Mouse (Mus musculus) adrenal gland, postnatal 36 days (tissue): ENCODE results near the gene Ide. TPM values are rescaled to one million over a fixed set of nuclear protein-coding genes. Genes with fewer than 3 reads are reported as not detected.
"Not testable (repeated sequence)": the region's sequence is repeated elsewhere in the genome, so short reads cannot be mapped to it uniquely, and the experiment has no call there.

Experiments
- DNase-seq, 2 experiments: peaks; one replicate each; pipeline ENCODE4 v3.0.0; 2021; ENCODE audit warnings: mixed read lengths in 1 of 2
- total RNA-seq, 2 experiments: library from RNA; stranded (reverse); gene quantifications; 2 replicates each; pipeline ENCODE4 v1.2.3; 2021

Ide gene
- total RNA-seq, 2 experiments from 2014 or later = 86.6 to 99.3 TPM

- no peak for DNase-seq
Observed at GRCm38 (mm10) chr19:37269106-37269505, 68.5 kb downstream of the Ide start.

GRCm38 (mm10) chr19:37265333-37266103 is 72.1 kb downstream of the Ide start:
- peak; percentile 91 to 92 for DNase-seq

GRCm38 (mm10) chr19:37263943-37264897 is 73.4 kb downstream of the Ide start:
- DNase-seq = peak; percentile 83 to 84

- peak; percentile 12 to 37 for DNase-seq
Observed at GRCm38 (mm10) chr19:37263566-37263942, 74.1 kb downstream of the Ide start.

GRCm38 (mm10) chr19:37262389-37262788 is 75.3 kb downstream of the Ide start:
- DNase-seq = no peak

- DNase-seq = peak in 1 of 2 experiments; percentile 14
Observed at GRCm38 (mm10) chr19:37255321-37255720, 82.3 kb downstream of the Ide start.

- DNase-seq = no peak
Observed at GRCm38 (mm10) chr19:37252104-37252503, 85.5 kb downstream of the Ide start.

GRCm38 (mm10) chr19:37248199-37248598 is 89.5 kb downstream of the Ide start:
- DNase-seq = no peak

GRCm38 (mm10) chr19:37246859-37247258 is 90.8 kb downstream of the Ide start:
- peak in 1 of 2 experiments; percentile 46 for DNase-seq

- DNase-seq = no peak
Observed at GRCm38 (mm10) chr19:37242707-37243106, 94.9 kb downstream of the Ide start.

- peak; percentile 27 to 41 for DNase-seq
Observed at GRCm38 (mm10) chr19:37241201-37241600, 96.5 kb downstream of the Ide start.

- peak; percentile 48 to 59 for DNase-seq
Observed at GRCm38 (mm10) chr19:37239096-37239495, 98.6 kb downstream of the Ide start.

- no peak for DNase-seq
Observed at GRCm38 (mm10) chr19:37238651-37239050, 99.0 kb downstream of the Ide start.

GRCm38 (mm10) chr19:37237712-37238437 is 99.8 kb downstream of the Ide start:
- DNase-seq = no peak

- no peak for DNase-seq
Observed at GRCm38 (mm10) chr19:37237306-37237705, 100.3 kb downstream of the Ide start.

GRCm38 (mm10) chr19:37235818-37236217 is 101.8 kb downstream of the Ide start:
- no peak for DNase-seq

- DNase-seq = no peak
Observed at GRCm38 (mm10) chr19:37233561-37234539, 103.8 kb downstream of the Ide start.

- not testable (repeated sequence) for DNase-seq
Observed at GRCm38 (mm10) chr19:37232598-37232997, 105.1 kb downstream of the Ide start.

- DNase-seq = no peak
Observed at GRCm38 (mm10) chr19:37225197-37225862, 112.3 kb downstream of the Ide start.
